Mouse (Mus musculus): ENCODE data around the gene Tmem95. TPM values are rescaled to one million over a fixed set of nuclear protein-coding genes. Genes with fewer than 3 reads are reported as not detected.

The Tmem95 gene
- polyA plus RNA-seq, 1 experiment, result not detected

GRCm38 (mm10) chr11:69848021-69848420 lies 29.8 kb downstream of the Tmem95 start:
- DNase-seq (ENCODE audit: low spot score), result no peak

- no peak for DNase-seq (ENCODE audit: low spot score)
Measured at GRCm38 (mm10) chr11:69846738-69847688, 30.8 kb downstream of the Tmem95 start.

DNA sequence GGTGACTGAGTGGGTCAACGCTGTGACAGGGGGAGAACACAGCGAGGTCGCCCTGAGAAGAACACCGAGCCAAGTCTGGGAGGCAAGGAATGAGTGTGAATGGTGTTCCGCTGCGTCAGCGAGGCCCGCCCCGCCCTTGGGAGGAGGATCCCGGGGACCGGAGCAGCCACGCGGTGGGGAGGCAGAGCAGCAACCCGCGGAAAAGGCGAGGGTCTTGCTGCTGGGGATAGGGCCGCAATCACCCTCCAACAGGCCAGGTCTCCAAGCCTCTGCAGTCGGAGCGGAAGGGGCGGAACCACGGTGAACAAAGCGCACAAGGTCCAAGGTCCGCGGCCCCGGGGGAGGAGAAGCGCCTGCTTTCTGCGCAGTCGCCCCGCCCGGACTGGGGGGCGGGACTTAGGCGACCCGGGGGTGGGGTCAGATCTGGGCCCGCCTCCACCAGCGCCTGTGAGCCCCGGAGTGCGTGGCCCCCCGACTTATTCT lies 31.6 kb downstream of the Tmem95 start, which contains the start of gene Plscr3:
Gene Plscr3, plus strand, starts transcription at position 179 of the 483 bp plus-strand sequence.
- peak; percentile 92 for DNase-seq (ENCODE audit: low spot score)

- DNase-seq (ENCODE audit: low spot score), result no peak
Measured at GRCm38 (mm10) chr11:69838714-69839104, 39.1 kb downstream of the Tmem95 start.

- DNase-seq (ENCODE audit: low spot score), result peak; percentile 79
Measured at GRCm38 (mm10) chr11:69837952-69838713, 39.7 kb downstream of the Tmem95 start, which contains the start of gene Tmem256. TSS of gene Tmem256 (plus strand) at chr11:69838514.

DNA sequence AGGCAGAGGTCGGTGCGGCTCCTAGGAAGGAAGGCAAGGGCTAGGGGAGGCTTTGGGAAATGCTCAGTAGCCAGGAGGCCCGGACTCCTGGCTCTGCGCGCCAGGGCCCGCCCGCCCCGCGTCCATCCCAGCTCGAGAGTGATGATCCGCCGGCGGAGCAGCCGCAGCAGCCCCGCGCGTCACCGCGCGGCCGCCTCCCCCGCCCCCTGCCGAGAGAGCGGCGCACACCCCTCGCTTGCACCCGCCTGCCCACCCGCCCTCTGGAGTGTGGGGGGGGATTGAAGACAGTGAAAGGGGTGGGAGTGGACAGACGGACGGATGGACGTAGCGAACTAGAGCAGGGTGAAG lies 40.2 kb downstream of the Tmem95 start, which contains the start of gene Nlgn2:
Gene Nlgn2, minus strand, starts transcription at position 181 of the 348 bp plus-strand sequence.
- no peak for DNase-seq (ENCODE audit: low spot score)

DNA sequence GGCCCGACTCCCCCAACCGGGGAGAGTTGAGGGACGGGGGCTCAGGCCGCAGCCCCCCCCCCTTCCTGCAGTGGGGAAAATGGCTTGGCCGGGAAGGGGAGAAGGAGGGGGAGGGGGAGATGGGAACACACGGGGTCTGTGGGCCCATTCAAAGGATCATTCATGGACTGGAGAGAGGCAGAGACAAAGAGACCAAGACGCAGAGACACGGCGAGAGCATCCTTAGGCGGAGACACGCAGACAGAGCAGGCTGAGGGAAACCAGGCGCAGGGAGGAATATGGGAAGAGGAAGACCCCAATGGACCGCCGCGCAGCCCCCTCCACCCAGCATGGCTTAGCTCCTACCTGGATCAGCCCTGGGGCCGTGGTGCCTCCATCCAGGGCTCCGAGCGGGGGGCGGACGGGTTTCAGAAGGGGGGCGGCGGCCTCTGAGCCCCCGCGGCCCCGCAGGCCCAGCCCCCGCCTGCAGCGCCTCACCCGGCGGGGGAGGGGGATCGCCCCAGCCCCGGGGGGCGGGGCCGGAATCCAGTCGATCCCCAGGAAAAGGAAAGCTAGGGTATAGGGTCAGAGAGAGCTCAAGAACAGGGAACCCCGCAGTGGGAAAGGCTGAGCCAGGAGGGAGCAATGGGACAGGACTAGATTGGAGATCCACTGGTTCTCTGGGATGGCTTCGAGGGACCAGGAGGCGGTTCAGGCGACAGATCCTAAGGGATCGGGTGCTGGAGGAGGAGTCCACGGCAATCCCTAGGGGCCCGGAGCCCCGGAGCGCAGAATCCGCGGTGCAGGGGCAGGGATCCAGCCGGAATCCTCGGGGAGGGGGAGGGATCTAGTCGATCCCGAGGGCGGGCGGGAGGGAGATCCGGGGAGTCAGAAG lies 40.9 kb downstream of the Tmem95 start:
- no peak for DNase-seq (ENCODE audit: low spot score)

- DNase-seq (ENCODE audit: low spot score), result no peak
Measured at GRCm38 (mm10) chr11:69835966-69836335, 41.9 kb downstream of the Tmem95 start.

DNA sequence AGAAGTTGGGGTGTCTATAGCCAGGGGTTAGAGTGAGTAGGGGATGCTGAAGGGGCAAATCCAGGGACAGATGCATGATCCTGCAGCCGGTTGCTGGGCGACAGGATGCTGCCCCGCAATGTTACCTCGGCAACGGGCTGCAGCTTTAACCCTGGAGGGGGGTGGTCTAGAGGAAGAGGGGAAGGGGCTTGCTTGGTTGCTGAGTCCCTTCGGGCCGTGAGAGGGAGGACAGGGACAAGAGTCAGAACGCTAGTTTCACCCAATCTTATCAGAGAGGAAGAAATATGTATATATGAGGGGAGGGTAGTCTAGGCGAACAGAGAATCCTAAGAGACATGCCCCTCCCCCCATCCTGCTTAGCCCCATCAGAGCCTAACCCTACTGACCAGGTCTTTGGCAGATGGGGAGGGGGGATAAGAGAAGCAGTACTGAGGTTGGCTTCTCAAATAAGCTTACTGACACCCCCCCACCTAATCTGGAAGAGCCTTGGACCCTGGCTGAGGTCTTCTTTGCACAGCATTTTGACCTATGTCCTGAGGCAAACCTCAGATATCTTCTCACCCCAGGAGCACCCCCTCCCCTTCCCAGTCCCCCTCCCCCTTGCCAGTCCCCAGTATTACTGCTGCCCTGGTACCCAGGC lies 42.4 kb downstream of the Tmem95 start:
- DNase-seq (ENCODE audit: low spot score), result no peak

DNA sequence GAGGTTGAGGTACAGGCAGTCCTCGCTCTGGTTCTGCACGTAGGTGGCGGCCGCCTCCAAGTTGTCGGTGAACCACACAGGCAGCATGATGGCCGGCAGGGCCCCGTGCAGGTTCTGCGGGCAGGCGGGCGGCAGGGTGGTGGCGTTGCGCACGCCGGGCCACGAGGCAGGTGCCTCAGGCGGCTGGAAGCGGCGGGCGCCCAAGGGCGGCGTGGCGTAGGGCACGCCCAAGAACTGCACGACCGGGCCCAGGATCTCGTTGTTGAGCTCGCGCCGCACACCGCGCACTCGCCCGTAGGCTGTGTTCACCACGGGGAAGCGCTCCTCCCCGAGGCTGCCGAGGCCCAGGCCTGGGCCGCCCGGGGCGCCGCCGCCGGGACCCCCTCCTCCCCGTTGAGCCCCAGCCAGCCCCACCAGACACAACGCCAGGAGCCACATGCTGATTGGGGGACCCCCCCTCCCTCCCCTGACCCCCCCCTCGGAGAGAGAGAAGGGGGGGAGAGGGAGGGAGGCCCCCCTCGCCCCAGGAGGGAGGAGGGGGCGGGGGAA lies 43.7 kb downstream of the Tmem95 start:
- no peak for DNase-seq (ENCODE audit: low spot score)

GRCm38 (mm10) chr11:69833554-69833953 lies 44.3 kb downstream of the Tmem95 start:
- DNase-seq (ENCODE audit: low spot score), result no peak

DNA sequence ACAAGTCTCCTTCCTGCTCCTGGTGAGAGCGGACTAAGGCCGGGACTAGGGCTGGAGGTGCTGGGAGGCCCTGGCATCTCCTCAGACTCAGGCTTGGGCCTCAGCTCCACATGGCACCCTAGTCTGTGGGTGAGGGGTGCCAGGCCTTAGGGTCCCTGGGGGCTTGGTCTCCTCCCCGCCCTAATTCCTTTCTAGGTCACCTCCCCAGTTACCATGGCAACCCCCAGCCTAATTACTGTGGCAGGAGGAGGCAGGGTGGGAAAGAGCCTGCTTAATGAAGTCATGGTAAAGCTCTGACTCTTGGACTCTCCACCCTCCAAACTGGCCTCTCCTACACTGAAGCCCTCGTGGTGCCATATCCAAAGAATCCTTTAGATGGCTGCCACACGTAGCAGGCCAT lies 49.0 kb downstream of the Tmem95 start:
- DNase-seq (ENCODE audit: low spot score), result no peak

Other genes with a start within 250 kb of the Tmem95 start
- 74.8 and 85.8 TPM in 2 replicates for gene Fxr2, start 245.0 kb downstream of the Tmem95 start, polyA plus RNA-seq (2012; rRNA removed)
- 33.7 and 43.5 TPM in 2 replicates for gene Sox15, start 222.7 kb downstream of the Tmem95 start, polyA plus RNA-seq (2012; rRNA removed)
- 62.0 and 86.7 TPM in 2 replicates for gene Mpdu1, start 215.4 kb downstream of the Tmem95 start, polyA plus RNA-seq (2012; rRNA removed)
- gene Cd68, start 211.9 kb downstream of the Tmem95 start, polyA plus RNA-seq (2012; rRNA removed), result 20.5 and 24.9 TPM in 2 replicates
- gene Eif4a1, start 205.6 kb downstream of the Tmem95 start, polyA plus RNA-seq (2012; rRNA removed), result 461 and 554 TPM in 2 replicates
- gene Senp3, start 195.9 kb downstream of the Tmem95 start, polyA plus RNA-seq (2012; rRNA removed), result 83.4 and 108 TPM in 2 replicates
- gene Tnfsf13, start 192.2 kb downstream of the Tmem95 start, polyA plus RNA-seq (2012; rRNA removed), result 5.1 and 6.8 TPM in 2 replicates
- 85.4 and 87.0 TPM in 2 replicates for gene Tnfsf12, start 182.2 kb downstream of the Tmem95 start, polyA plus RNA-seq (2012; rRNA removed)
- 10.0 and 10.3 TPM in 2 replicates for gene Tnfsfm13, start 181.9 kb downstream of the Tmem95 start, polyA plus RNA-seq (2012; rRNA removed)
- 9.4 and 24.4 TPM in 2 replicates for gene Polr2a, start 119.4 kb downstream of the Tmem95 start, polyA plus RNA-seq (2012; rRNA removed)
- gene Slc35g3, start 116.0 kb downstream of the Tmem95 start, polyA plus RNA-seq (2012; rRNA removed), result 0.07 TPM in 1 of 2 replicates, not detected in the other
- 35.6 and 46.1 TPM in 2 replicates for gene Zbtb4, start 112.1 kb downstream of the Tmem95 start, polyA plus RNA-seq (2012; rRNA removed)
- gene Chrnb1, start 82.1 kb downstream of the Tmem95 start, polyA plus RNA-seq (2012; rRNA removed), result 15.6 and 25.0 TPM in 2 replicates
- 6.3 and 7.2 TPM in 2 replicates for gene Fgf11, start 76.2 kb downstream of the Tmem95 start, polyA plus RNA-seq (2012; rRNA removed)
- gene Tmem102, start 72.4 kb downstream of the Tmem95 start, polyA plus RNA-seq (2012; rRNA removed), result 11.5 and 13.2 TPM in 2 replicates
- not detected in 2 replicates for gene Gm39566, start 62.7 kb downstream of the Tmem95 start, polyA plus RNA-seq (2012; rRNA removed)
- not detected in 2 replicates for gene Spem2, start 59.6 kb downstream of the Tmem95 start, polyA plus RNA-seq (2012; rRNA removed)
- 0.55 and 0.71 TPM in 2 replicates for gene Spem1, start 55.8 kb downstream of the Tmem95 start, polyA plus RNA-seq (2012; rRNA removed)
- gene Nlgn2, start 40.2 kb downstream of the Tmem95 start, polyA plus RNA-seq (2012; rRNA removed), result 18.3 and 27.7 TPM in 2 replicates
- 202 and 261 TPM in 2 replicates for gene Tmem256, start 39.5 kb downstream of the Tmem95 start, polyA plus RNA-seq (2012; rRNA removed)
- gene Plscr3, start 31.6 kb downstream of the Tmem95 start, polyA plus RNA-seq (2012; rRNA removed), result 104 and 110 TPM in 2 replicates
- gene Tnk1, start 19.3 kb downstream of the Tmem95 start, polyA plus RNA-seq (2012; rRNA removed), result 15.2 and 15.4 TPM in 2 replicates
- 11.8 and 13.8 TPM in 2 replicates for gene Kctd11, start 3.4 kb upstream of the Tmem95 start, polyA plus RNA-seq (2012; rRNA removed)
- gene Acap1, start 17.5 kb upstream of the Tmem95 start, polyA plus RNA-seq (2012; rRNA removed), result 2.0 and 2.5 TPM in 2 replicates
- gene 2810408A11Rik, start 23.0 kb upstream of the Tmem95 start, polyA plus RNA-seq (2012; rRNA removed), result 1.1 and 1.3 TPM in 2 replicates
- 43.4 and 47.8 TPM in 2 replicates for gene Neurl4, start 23.1 kb upstream of the Tmem95 start, polyA plus RNA-seq (2012; rRNA removed)
- 56.3 and 63.2 TPM in 2 replicates for gene Gps2, start 35.9 kb upstream of the Tmem95 start, polyA plus RNA-seq (2012; rRNA removed)
- gene Eif5a, start 43.9 kb upstream of the Tmem95 start, polyA plus RNA-seq (2012; rRNA removed), result 565 and 624 TPM in 2 replicates
- 3.7 and 6.2 TPM in 2 replicates for gene Ybx2, start 57.8 kb upstream of the Tmem95 start, polyA plus RNA-seq (2012; rRNA removed)
- 146 and 167 TPM in 2 replicates for gene Slc2a4, start 70.2 kb upstream of the Tmem95 start, polyA plus RNA-seq (2012; rRNA removed)
- 67.1 and 69.1 TPM in 2 replicates for gene Cldn7, start 86.8 kb upstream of the Tmem95 start, polyA plus RNA-seq (2012; rRNA removed)
- gene Ctdnep1, start 103.1 kb upstream of the Tmem95 start, polyA plus RNA-seq (2012; rRNA removed), result 82.0 and 95.4 TPM in 2 replicates
- gene Elp5, start 104.5 kb upstream of the Tmem95 start, polyA plus RNA-seq (2012; rRNA removed), result 57.6 and 61.4 TPM in 2 replicates
- 374 and 440 TPM in 2 replicates for gene Gabarap, start 113.1 kb upstream of the Tmem95 start, polyA plus RNA-seq (2012; rRNA removed)
- gene Phf23, start 117.8 kb upstream of the Tmem95 start, polyA plus RNA-seq (2012; rRNA removed), result 35.8 and 36.4 TPM in 2 replicates
- 11.9 and 16.7 TPM in 2 replicates for gene Dvl2, start 122.6 kb upstream of the Tmem95 start, polyA plus RNA-seq (2012; rRNA removed)
- 95.7 and 100 TPM in 2 replicates for gene Acadvl, start 137.4 kb upstream of the Tmem95 start, polyA plus RNA-seq (2012; rRNA removed)
- 28.0 and 31.9 TPM in 2 replicates for gene Dlg4, start 138.9 kb upstream of the Tmem95 start, polyA plus RNA-seq (2012; rRNA removed)
- gene Asgr1, start 176.1 kb upstream of the Tmem95 start, polyA plus RNA-seq (2012; rRNA removed), result 0.07 TPM in 1 of 2 replicates, not detected in the other
- gene Asgr2, start 214.6 kb upstream of the Tmem95 start, polyA plus RNA-seq (2012; rRNA removed), result 2.0 and 2.5 TPM in 2 replicates

Measured in urinary bladder, adult 2 months (tissue).